Mouse (Mus musculus) gastrocnemius, adult 18-20 months (tissue): ENCODE measurements around the gene Plekhh3. TPM values are rescaled to one million over a fixed set of nuclear protein-coding genes. Genes with fewer than 3 reads are reported as not detected.

Experiments used
- DNase-seq: peaks from one replicate; pipeline ENCODE4 v3.0.0; 2021; ENCODE audit warnings: low spot score
- long read RNA-seq, 2 experiments: library from polyadenylated mRNA; stranded (forward); transcript quantifications; one replicate each; pipeline ENCODE4 v2.0.0; 2021
- total RNA-seq, 2 experiments: library from RNA; stranded (reverse); gene quantifications; 2 replicates each; pipeline ENCODE4 v1.2.3; 2021

The Plekhh3 gene
- total RNA-seq, result 10 to 100 TPM; 19.4 to 24.2 TPM
- long read RNA-seq, experiment 1, transcript Plekhh3-201 (13 exons, 3,056 nt), result minor isoform, 6 of 36 reads
- long read RNA-seq, experiment 1, transcript Plekhh3-206 (13 exons, 3,010 nt), result major isoform, 12 of 36 reads
- long read RNA-seq, experiment 1, partial matches to known transcripts, result 4 of 36 reads
- long read RNA-seq, experiment 1, other reads (novel, unspliced or antisense), result 11 of 36 reads
- long read RNA-seq, experiment 2, transcript Plekhh3-206 (13 exons, 3,010 nt), result major isoform, 13 of 44 reads
- long read RNA-seq, experiment 2, transcript Plekhh3-201 (13 exons, 3,056 nt), result minor isoform, 9 of 44 reads
- long read RNA-seq, experiment 2, partial matches to known transcripts, result 6 of 44 reads
- long read RNA-seq, experiment 2, other reads (novel, unspliced or antisense), result 13 of 44 reads

DNA sequence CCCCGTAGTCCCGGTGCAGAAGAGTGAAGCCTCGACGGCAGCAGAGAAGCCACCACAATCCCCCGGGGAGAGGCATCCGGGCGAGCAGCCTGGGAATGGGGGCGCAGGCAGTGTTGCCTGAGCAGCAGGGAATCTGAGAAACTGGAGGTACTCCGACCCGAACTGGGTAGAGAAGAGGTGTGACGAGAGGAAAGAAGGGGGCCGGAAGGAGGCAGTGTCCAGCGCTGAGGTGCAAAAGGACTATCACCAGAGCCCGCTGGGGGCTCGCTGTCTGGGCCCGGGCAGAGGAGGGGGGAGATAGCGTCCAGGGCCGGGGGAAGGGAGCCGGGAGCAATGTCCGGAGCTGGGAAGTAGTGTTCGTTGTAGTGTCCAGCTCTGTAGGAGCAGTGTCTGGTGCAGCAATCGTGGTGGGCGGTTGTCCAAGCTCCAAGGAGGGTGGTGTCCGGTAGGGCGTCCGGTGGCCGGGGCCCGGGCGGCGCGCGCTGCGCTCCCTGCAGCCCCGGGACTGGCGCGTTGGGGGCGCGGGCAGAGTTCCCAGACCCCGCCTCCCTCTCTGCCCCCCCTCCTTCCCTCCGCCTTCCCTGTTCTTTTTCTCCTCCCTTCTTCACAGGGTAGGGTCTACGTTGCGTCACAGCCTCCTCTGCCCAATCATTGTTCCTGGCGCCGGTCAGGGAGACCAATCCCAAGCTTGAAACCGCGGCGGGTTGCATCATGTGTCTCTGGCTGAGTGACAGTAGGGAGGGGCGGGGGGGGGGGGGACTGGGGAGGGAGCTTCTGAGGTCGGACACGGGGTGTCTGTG is at the start of gene Plekhh3:
Plekhh3 (minus strand) TSS at position 541 of the 800 bp plus-strand sequence.
- DNase-seq, result peak; percentile 96

DNA sequence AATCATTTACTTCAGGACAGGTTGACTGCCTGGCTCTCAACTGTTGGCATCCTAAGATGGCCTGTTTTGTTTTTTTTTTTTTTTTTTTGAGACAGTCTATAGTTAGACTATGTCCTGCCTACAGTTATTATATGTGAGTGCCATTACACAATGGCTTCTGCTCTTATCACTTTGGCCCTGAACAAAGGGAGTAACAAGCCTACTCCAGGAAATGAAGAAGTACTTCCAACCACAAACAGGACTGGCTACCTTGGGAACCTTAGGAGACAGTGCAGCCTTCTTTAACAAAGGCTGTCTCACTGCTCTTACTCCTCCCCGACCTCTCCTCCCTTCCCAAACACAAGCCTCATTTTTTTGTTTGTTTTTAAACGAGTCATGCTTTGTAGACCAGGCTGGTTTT is 49.7 kb upstream of the Plekhh3 start:
- DNase-seq, result no peak

DNA sequence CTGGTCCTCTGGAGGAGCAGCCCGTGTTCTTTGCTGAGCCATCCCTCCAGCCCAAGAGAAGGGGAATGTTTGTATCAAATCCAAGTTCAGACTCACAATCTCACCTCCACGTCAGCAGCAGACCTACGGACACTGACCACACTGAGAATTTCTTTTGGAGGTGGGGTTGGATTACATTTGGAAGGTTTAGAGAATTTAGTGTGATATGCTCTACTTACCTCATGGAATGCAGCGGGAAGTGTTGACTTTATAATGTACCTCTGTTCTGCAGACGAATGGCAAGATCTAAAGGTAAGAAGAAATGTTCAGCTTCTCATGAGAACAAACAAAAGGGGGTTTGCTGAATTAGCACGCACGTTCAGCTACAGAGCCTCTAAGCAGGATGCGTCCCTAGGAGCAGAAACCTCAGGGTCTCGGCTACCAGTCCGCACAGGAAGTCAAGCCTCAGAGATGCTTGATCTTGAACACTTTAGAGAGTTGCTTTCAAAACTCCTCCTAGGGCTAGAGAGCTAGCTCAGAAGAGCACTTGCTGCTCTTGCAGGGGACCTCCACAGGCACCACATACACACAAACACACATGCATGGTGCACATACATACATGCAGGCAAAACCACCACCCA is 47.4 kb upstream of the Plekhh3 start:
- DNase-seq, result no peak

- no peak for DNase-seq
Measured at GRCm38 (mm10) chr11:101216936-101217335, 45.8 kb upstream of the Plekhh3 start.

DNA sequence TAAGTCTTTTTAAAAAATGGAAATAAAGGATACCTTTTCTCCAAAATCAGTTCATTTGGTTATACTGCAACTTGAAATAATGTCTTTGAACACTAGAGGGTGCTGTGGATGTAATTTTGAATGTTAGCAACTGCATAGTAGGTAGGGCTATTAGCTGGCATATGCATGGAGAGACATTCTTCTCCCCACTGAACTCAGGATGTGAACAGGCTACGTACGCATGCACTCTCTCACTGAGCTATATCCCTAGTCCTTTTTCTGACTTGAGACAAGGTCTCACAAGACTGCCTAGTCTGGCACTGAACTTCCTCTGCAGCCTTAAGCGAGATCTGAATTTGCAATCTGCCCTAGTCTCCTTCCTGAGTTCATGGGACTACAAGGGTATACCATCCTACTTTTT is 40.8 kb upstream of the Plekhh3 start:
- DNase-seq, result peak; percentile 76

- no peak for DNase-seq
Measured at GRCm38 (mm10) chr11:101200986-101201385, 29.8 kb upstream of the Plekhh3 start.

DNA sequence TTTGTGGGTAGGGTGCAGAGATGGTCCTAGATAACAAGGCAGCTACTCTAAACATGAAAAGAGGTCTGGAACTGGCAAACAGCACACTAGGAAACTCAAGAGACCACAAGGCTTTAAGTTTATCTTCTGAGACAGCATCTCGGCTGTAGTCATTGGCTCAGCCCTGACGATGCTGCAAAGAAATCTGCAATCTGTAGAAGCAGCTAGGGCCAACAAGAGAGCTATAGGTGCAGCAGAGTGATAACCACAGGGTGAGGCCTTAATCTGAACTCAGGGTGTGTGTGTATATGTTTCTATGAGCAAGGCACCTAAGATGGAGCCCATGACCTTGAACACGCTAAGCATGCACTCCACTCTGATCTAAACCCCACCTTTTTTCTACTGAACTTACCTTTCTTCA is 28.4 kb upstream of the Plekhh3 start:
- no peak for DNase-seq

DNA sequence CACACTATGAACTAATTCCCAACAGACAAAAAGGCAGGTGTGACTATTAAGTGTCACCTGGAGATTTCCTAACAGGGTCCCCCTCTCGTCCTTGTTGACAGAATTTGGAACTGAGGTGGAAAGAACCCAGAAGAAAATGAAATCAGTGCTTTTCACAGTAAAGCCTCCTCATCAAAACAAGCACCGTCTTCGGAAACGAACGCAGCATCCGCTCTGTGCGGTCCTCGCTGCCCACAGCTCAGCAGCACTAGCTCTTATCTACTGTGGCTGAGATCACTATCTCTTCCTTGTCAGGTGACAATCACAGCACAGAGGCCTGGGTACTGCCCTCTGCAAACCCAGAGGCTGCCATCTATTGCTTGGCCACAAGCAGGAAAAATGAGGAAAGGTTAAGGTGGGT is 25.0 kb upstream of the Plekhh3 start:
- no peak for DNase-seq

- DNase-seq, result no peak
Measured at GRCm38 (mm10) chr11:101195571-101195970, 24.4 kb upstream of the Plekhh3 start.

DNA sequence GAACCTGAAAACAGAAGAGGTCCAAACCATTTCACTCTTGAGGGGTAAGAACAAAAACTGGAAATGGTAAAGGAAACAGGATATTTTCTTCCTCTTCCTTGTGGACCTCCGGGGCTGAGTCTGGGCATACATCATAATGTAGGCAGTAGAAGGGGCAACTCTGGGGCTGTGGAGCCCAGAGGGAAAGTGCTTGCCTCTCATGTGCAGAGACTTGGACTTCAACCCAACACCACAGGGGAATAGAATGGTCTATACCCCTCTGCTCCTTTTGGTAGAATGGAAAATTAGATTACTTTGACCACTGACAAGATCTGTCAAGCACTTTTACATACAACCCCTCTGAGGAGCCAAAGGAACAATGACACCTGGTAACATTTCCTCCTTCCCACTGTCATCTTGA is 23.9 kb upstream of the Plekhh3 start:
- no peak for DNase-seq

GRCm38 (mm10) chr11:101194643-101195042 is 23.5 kb upstream of the Plekhh3 start:
- DNase-seq, result no peak

DNA sequence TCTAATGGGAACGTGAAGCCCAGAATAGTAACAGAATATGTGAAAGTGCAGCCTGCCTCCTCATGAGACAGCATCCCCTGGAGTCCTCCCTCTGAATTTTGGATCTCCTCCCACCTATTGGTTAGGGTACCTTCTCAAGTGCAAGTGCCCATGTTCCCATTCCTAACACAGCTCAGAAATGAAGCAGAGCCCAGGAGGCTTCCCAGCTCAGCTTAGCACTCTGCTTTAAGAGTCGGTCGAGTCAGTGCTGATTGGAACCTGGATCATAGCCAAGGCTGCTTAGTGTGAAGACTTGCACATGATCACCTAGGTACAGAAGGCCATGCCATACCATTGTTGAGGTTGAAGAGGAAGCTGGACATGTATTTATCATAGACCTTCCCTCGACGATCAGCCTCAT is 23.0 kb upstream of the Plekhh3 start:
- no peak for DNase-seq

DNA sequence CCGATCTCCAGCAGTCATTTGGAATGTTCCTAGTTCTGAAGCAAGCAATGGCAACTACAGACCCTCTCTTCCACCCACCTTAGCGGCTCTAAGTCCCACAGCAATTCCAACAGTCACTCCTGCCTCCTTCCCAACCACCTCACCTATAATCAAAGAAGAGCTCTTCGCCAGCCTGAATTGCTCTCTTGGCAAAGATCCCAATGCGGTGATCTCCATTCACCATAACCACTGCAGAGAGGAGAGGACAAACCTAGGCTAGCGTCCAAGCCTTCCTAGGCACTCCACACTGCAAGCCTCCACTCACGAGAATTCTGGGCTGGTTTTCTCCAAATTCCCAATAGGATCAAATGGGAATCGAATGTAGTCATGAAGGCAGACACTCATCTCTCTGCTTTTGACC is 21.9 kb upstream of the Plekhh3 start:
- DNase-seq, result no peak

- no peak for DNase-seq
Measured at GRCm38 (mm10) chr11:101192646-101193045, 21.5 kb upstream of the Plekhh3 start.

GRCm38 (mm10) chr11:101191919-101192470 is 20.8 kb upstream of the Plekhh3 start:
- DNase-seq, result no peak

- no peak for DNase-seq
Measured at GRCm38 (mm10) chr11:101190913-101191907, 20.1 kb upstream of the Plekhh3 start.

GRCm38 (mm10) chr11:101190181-101190912 is 19.2 kb upstream of the Plekhh3 start:
- no peak for DNase-seq

- peak; percentile 80 for DNase-seq
Measured at GRCm38 (mm10) chr11:101189495-101190180, 18.5 kb upstream of the Plekhh3 start.

DNA sequence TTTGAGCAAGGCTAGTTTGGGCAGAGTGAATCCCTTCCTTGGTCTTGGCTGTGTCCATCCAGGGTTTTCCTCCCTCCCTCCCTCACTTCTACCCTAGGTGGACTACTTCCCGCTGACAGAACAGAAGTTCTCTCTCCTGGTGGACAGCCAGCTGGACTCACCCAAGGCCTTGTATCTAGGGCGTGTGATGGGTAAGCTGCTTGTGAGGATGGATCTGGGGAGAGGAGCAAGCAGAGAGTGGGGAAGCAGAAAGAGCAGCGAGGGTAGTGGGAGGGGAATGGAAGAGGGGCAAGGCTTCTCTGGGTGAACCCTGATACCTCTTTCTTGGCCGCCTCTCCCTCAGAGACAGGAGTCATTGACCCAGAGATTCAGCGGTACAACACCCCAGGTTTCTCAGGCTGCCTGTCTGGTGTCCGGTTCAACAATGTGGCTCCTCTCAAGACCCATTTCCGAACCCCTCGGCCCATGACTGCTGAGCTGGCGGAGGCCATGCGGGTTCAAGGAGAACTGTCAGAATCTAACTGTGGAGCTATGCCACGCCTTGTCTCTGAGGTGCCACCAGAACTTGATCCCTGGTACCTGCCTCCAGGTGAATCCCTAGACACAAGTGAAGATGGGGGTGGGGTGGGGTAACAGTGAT is 17.1 kb upstream of the Plekhh3 start:
- DNase-seq, result no peak
